Mouse (Mus musculus): Measurements from ENCODE around the gene Crb1.

GRCm38 (mm10) chr1:139210505-139210904, 166.4 kb downstream of the Crb1 start:
- TF ChIP-seq CTCF (IDR thresholded peaks at IDR 0.05; ENCODE audit: low read depth, low read length) (no peak), POLR2A (IDR thresholded peaks at IDR 0.05; ENCODE audit: borderline replicate concordance, low read depth, low read length) (no peak)

Measured in bone marrow macrophage, adult 2 months (primary cell).